Mouse (Mus musculus): ENCODE data around the gene Dct. TPM values are rescaled to one million over a fixed set of nuclear protein-coding genes. Genes with fewer than 3 reads are reported as not detected.

Dct gene
- polyA plus RNA-seq, 1 experiment from 2014 or later, result 3.6 TPM

- Histone ChIP-seq H3K36me3 (no peaks in the 10 kb centered on the region), H3K4me2 (no peak overlapping the region), H3K4me1 (replicated peaks) (no peaks in the 10 kb centered on the region), H3K9me3 (replicated peaks) (no peaks in the 10 kb centered on the region), H3K27me3 (peaks cover 13% of the 10 kb centered on the region), H3K9ac (no peak overlapping the region), H3K27ac (no peak overlapping the region), H3K4me3 (no peak overlapping the region)
- 83% methylated on average over 18 of the region's 18 CpGs for WGBS
- no peak for ATAC-seq (replicated peaks; ENCODE audit: insufficient number of reproducible peaks, insufficient read depth, low FRiP score, low read depth)
Measured at GRCm38 (mm10) chr14:118042066-118042762, 9.8 kb downstream of the Dct start.

DNA sequence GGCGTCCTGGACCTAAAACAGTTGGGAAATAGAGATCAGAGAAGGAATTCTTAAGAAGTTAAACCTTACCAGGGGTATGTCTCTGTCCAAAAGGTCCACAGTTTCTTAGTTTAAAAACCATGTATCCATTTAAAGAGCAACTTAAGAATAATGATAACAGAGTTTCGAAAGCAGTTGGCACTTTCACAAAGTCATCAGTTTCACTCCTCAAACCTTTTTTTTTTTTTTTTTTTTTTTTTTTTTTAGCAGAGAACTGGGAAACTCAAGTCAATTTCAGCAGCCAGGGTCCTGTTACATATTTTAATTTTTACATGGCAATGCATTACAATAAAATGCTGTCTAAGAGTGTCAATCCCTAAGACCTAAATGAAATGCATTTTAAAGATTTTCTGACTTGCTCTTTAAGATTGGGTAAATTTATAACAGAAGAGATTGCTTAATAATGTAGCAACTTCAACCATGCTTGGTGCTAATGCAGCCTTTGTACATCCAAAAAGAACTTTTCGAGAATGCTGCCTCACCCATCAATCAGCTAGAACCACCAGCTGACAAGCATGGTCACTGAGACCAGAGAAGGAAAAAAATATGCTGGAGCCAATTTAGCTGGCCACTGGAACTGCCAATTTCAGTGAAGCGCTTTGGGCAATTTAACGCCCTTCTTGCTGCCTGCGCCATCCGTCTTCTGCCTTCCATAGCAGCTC, 11.3 kb downstream of the Dct start:
- Histone ChIP-seq H3K9ac (no peak overlapping the region), H3K27me3 (peaks cover 9% of the 10 kb centered on the region), H3K27ac (no peak overlapping the region), H3K36me3 (no peaks in the 10 kb centered on the region), H3K4me1 (replicated peaks) (no peaks in the 10 kb centered on the region), H3K9me3 (replicated peaks) (no peaks in the 10 kb centered on the region), H3K4me3 (no peak overlapping the region), H3K4me2 (no peak overlapping the region)
- 73% methylated on average over 7 of the region's 7 CpGs for WGBS
- ATAC-seq (replicated peaks; ENCODE audit: insufficient number of reproducible peaks, insufficient read depth, low FRiP score, low read depth), result no peak

GRCm38 (mm10) chr14:118039074-118039473, 13.0 kb downstream of the Dct start:
- peaks cover 9% of the 10 kb centered on the region for H3K27me3 ChIP-seq
- no peak overlapping the region for H3K27ac ChIP-seq
- H3K9ac ChIP-seq, result no peak overlapping the region
- WGBS, result 76% methylated on average over 3 of the region's 3 CpGs
- no peaks in the 10 kb centered on the region for H3K9me3 ChIP-seq (replicated peaks)
- H3K4me1 ChIP-seq (replicated peaks), result no peaks in the 10 kb centered on the region
- no peaks in the 10 kb centered on the region for H3K36me3 ChIP-seq
- H3K4me2 ChIP-seq, result no peak overlapping the region
- H3K4me3 ChIP-seq, result no peak overlapping the region
- ATAC-seq (replicated peaks; ENCODE audit: insufficient number of reproducible peaks, insufficient read depth, low FRiP score, low read depth), result no peak

GRCm38 (mm10) chr14:118027564-118027963, 24.5 kb downstream of the Dct start:
- Histone ChIP-seq H3K4me3 (no peak overlapping the region), H3K36me3 (no peaks in the 10 kb centered on the region), H3K4me1 (replicated peaks) (no peaks in the 10 kb centered on the region), H3K27me3 (no peaks in the 10 kb centered on the region), H3K9me3 (replicated peaks) (peaks cover 9% of the 10 kb centered on the region), H3K27ac (no peak overlapping the region), H3K4me2 (no peak overlapping the region), H3K9ac (no peak overlapping the region)
- ATAC-seq (replicated peaks; ENCODE audit: insufficient number of reproducible peaks, insufficient read depth, low FRiP score, low read depth), result no peak
- 87% methylated on average over 3 of the region's 3 CpGs for WGBS

GRCm38 (mm10) chr14:118021867-118022543, 30.0 kb downstream of the Dct start:
- WGBS, result 75% methylated on average over 10 of the region's 10 CpGs
- Histone ChIP-seq H3K4me2 (no peak overlapping the region), H3K4me3 (no peak overlapping the region), H3K9ac (no peak overlapping the region), H3K4me1 (replicated peaks) (no peaks in the 10 kb centered on the region), H3K36me3 (no peaks in the 10 kb centered on the region), H3K27me3 (peaks cover 10% of the 10 kb centered on the region), H3K27ac (no peak overlapping the region), H3K9me3 (replicated peaks) (no peaks in the 10 kb centered on the region)
- ATAC-seq (replicated peaks; ENCODE audit: insufficient number of reproducible peaks, insufficient read depth, low FRiP score, low read depth), result no peak

- H3K9me3 ChIP-seq (replicated peaks), result no peaks in the 10 kb centered on the region
- no peaks in the 10 kb centered on the region for H3K4me1 ChIP-seq (replicated peaks)
- 64% methylated on average over 5 of the region's 5 CpGs for WGBS
- H3K36me3 ChIP-seq, result no peaks in the 10 kb centered on the region
- H3K27me3 ChIP-seq, result peaks cover 21% of the 10 kb centered on the region
- no peak overlapping the region for H3K9ac ChIP-seq
- no peak overlapping the region for H3K4me3 ChIP-seq
- no peak overlapping the region for H3K4me2 ChIP-seq
- H3K27ac ChIP-seq, result no peak overlapping the region
- ATAC-seq (replicated peaks; ENCODE audit: insufficient number of reproducible peaks, insufficient read depth, low FRiP score, low read depth), result no peak
Measured at GRCm38 (mm10) chr14:118019314-118019713, 32.7 kb downstream of the Dct start.

- no peaks in the 10 kb centered on the region for H3K9me3 ChIP-seq (replicated peaks)
- no peak overlapping the region for H3K4me2 ChIP-seq
- no peak overlapping the region for H3K9ac ChIP-seq
- WGBS, result 74% methylated on average over 8 of the region's 8 CpGs
- no peak overlapping the region for H3K27ac ChIP-seq
- no peaks in the 10 kb centered on the region for H3K4me1 ChIP-seq (replicated peaks)
- no peak for ATAC-seq (replicated peaks; ENCODE audit: insufficient number of reproducible peaks, insufficient read depth, low FRiP score, low read depth)
- H3K27me3 ChIP-seq, result peaks cover 43% of the 10 kb centered on the region
- H3K36me3 ChIP-seq, result no peaks in the 10 kb centered on the region
- no peak overlapping the region for H3K4me3 ChIP-seq
Measured at GRCm38 (mm10) chr14:118013237-118013636, 38.8 kb downstream of the Dct start.

- H3K27me3 ChIP-seq, result peaks cover 58% of the 10 kb centered on the region
- H3K4me3 ChIP-seq, result no peak overlapping the region
- H3K27ac ChIP-seq, result no peak overlapping the region
- WGBS, result 64% methylated on average over 9 of the region's 9 CpGs
- H3K4me2 ChIP-seq, result no peak overlapping the region
- no peaks in the 10 kb centered on the region for H3K36me3 ChIP-seq
- H3K4me1 ChIP-seq (replicated peaks), result no peaks in the 10 kb centered on the region
- ATAC-seq (replicated peaks; ENCODE audit: insufficient number of reproducible peaks, insufficient read depth, low FRiP score, low read depth), result no peak
- H3K9me3 ChIP-seq (replicated peaks), result no peaks in the 10 kb centered on the region
- no peak overlapping the region for H3K9ac ChIP-seq
Measured at GRCm38 (mm10) chr14:118009541-118009940, 42.5 kb downstream of the Dct start.

- Histone ChIP-seq H3K36me3 (no peaks in the 10 kb centered on the region), H3K4me1 (replicated peaks) (peaks cover 17% of the 10 kb centered on the region), H3K9ac (no peak overlapping the region), H3K4me2 (no peak overlapping the region), H3K4me3 (no peak overlapping the region), H3K27ac (no peak overlapping the region), H3K27me3 (peaks cover 68% of the 10 kb centered on the region), H3K9me3 (replicated peaks) (no peaks in the 10 kb centered on the region)
- 13% methylated on average over 5 of the region's 5 CpGs for WGBS
- no peak for ATAC-seq (replicated peaks; ENCODE audit: insufficient number of reproducible peaks, insufficient read depth, low FRiP score, low read depth)
Measured at GRCm38 (mm10) chr14:118005697-118006096, 46.3 kb downstream of the Dct start.

DNA sequence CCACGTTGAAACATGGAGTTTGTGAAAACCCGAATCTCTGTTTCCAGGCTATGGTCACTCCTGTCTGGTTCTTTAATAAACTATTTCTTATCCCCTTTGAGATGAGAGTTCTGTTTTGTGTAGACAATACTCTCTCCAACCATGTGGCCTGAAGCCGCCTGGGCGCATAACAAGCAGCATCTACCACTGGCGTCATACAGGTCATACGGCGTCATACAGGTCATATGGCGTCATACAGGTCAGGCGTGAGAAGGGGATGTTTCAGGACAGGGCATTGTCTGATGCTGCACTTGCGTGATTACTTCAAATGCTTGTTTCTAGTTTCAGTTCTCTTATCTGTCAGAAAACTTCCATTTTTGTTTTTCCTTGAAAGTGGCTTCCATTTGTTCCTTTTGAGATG, 47.6 kb downstream of the Dct start:
- H3K9me3 ChIP-seq (replicated peaks), result no peaks in the 10 kb centered on the region
- no peak for ATAC-seq (replicated peaks; ENCODE audit: insufficient number of reproducible peaks, insufficient read depth, low FRiP score, low read depth)
- no peaks in the 10 kb centered on the region for H3K36me3 ChIP-seq
- H3K27me3 ChIP-seq, result peaks cover 60% of the 10 kb centered on the region
- no peak overlapping the region for H3K4me2 ChIP-seq
- H3K4me3 ChIP-seq, result no peak overlapping the region
- no peak overlapping the region for H3K27ac ChIP-seq
- peaks cover 22% of the 10 kb centered on the region for H3K4me1 ChIP-seq (replicated peaks)
- WGBS, result 86% methylated on average over 10 of the region's 10 CpGs
- no peak overlapping the region for H3K9ac ChIP-seq

DNA sequence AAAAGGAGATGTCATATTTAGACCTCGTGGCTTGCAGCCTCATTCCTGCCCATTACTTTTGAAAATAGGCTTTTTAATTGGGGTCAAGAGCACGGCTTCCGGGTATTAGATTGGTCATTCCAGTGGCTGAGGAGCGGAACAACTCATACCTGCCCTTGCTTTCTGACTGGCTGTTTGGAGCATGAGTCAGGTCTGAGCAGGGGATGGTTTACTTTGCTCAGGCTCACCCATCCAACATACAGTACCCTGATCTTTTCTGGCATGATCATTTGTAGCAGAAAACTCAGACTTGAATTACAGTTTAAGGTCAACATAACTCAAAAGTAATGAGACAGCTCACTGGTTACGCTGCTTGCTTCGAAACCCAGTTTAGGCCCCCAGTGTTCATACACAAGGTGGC, 58.2 kb downstream of the Dct start:
- H3K27me3 ChIP-seq, result peaks cover 78% of the 10 kb centered on the region
- no peaks in the 10 kb centered on the region for H3K4me1 ChIP-seq (replicated peaks)
- no peak overlapping the region for H3K4me2 ChIP-seq
- H3K27ac ChIP-seq, result no peak overlapping the region
- H3K4me3 ChIP-seq, result no peak overlapping the region
- ATAC-seq (replicated peaks; ENCODE audit: insufficient number of reproducible peaks, insufficient read depth, low FRiP score, low read depth), result no peak
- no peaks in the 10 kb centered on the region for H3K9me3 ChIP-seq (replicated peaks)
- WGBS, result 83% methylated on average over 6 of the region's 6 CpGs
- H3K9ac ChIP-seq, result no peak overlapping the region
- no peaks in the 10 kb centered on the region for H3K36me3 ChIP-seq
